Mouse (Mus musculus) C2C12 (cell line): ENCODE results near the gene Gp5.

ENCODE experiments used
- CEBPB ChIP-seq: IDR thresholded peaks from one replicate; pipeline ENCODE4 v1.6.1; 2011; ENCODE audit warnings: low read depth, mild to moderate bottlenecking, control low read depth, moderate library complexity
- CTCF ChIP-seq: IDR thresholded peaks from one replicate; pipeline ENCODE4 v1.5.1; 2011; ENCODE audit not compliant: control insufficient read depth, insufficient read depth, insufficient read length
- MAX ChIP-seq: IDR thresholded peaks from one replicate; pipeline ENCODE4 v1.6.1; 2011; ENCODE audit warnings: mild to moderate bottlenecking, control low read depth
- MYOD1 ChIP-seq: IDR thresholded peaks from one replicate; pipeline ENCODE4 v1.6.1; 2011; ENCODE audit warnings: low read depth; ENCODE audit not compliant: control insufficient read depth, insufficient read length
- MYOG ChIP-seq: IDR thresholded peaks from one replicate; pipeline ENCODE4 v1.6.1; 2011; ENCODE audit not compliant: control insufficient read depth, insufficient read length; ENCODE audit errors: extremely low read depth

DNA sequence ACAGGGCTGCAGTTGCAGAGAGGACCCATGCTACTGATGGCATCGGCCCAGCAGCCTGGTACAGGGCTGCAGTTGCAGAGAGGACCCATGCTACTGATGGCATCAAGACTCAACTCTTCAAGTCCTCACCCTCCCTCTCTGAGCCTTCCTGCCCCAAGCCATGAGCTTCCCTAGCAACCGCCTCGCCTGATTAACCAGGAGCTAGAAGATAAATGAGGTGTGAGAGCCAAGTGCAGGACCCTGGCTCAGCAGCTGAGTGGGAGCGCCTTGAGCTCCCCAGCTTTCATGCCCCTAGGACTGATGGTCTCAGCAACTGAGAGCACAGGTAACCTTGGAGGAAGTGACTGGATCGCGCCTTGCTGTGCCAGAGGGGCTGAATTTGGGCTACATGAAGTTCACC, 20.1 kb downstream of the Gp5 start:
- TF ChIP-seq MYOG (no peak), CTCF (no peak), MYOD1 (no peak), MAX (no peak), CEBPB (no peak)
